Mouse (Mus musculus) cerebellum, postnatal 4 days (tissue): ENCODE data around the gene Sf1.

Experiments used
- DNase-seq, 2 experiments: peaks; one replicate each; pipeline ENCODE4 v3.0.0; 2022; ENCODE audit warnings: low spot score in 2 of 2, mixed read lengths in 1 of 2

Gene Sf1

GRCm38 (mm10) chr19:6341453-6342077 is 21.9 kb upstream of the Sf1 start:
- no peak for DNase-seq

- DNase-seq = no peak
Observed at GRCm38 (mm10) chr19:6342276-6342933, 21.1 kb upstream of the Sf1 start.

GRCm38 (mm10) chr19:6343066-6343925 is 20.2 kb upstream of the Sf1 start:
- DNase-seq = no peak

DNA sequence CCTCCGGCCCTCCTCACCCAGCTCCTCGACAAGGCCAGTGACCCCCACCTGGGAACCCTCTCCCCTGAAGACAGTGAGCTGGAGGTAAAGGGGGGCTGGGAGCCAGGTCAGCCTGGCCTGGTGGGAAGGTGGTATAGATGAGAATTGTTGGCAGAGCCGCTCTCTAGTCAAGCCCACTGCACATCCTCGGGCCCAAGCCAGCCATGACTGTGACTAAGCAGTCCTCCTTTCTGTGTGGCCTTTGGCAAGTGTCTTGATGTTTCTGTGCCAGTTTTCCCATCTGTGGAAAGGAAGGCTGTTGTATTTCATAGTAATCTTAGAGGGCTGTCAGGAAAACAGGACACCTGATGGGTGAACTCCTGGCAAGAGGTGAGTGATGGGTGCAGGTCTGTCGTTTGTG is 19.5 kb upstream of the Sf1 start:
- no peak for DNase-seq

GRCm38 (mm10) chr19:6346023-6346422 is 17.5 kb upstream of the Sf1 start:
- DNase-seq = no peak

DNA sequence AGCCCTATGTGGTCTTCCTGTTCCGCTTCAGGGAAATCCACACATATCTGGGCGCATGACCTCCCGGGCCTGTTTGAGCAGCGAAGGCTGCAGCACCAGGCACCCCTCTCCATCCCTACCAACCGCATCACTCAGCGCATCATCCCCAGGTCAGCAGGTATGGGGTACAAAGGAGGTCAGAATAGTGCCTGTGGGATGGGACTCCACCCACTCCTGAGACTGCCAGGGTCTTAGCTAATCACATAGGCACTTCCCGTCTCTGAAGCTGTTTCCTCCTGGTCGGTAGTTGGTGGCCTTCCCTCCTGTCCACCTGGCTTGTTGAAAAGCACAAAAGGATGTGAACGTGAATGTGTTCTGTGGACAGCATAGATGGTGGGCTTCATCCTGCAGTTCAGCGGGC is 16.8 kb upstream of the Sf1 start:
- no peak for DNase-seq

GRCm38 (mm10) chr19:6347615-6348014 is 15.9 kb upstream of the Sf1 start:
- no peak for DNase-seq

DNA sequence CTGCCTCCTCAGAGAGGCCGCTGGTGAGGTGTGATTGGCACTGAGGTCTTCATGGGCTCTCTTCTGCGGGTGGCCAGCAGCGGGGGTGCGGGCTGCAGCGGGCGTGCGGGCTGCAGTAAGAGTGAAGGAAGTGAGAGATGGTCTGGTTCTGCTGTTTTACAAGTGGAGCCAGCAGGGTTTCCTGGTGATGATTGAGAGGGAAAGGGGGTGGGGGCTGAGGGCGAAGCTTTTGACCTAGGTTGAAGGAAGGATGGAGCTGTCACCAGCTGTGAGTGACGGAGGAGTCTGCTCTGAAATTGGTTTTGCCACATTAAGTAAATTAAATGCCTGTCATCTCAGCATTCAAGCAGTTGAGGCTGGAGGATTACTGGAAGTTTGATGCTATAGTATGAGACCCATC is 14.8 kb upstream of the Sf1 start:
- no peak for DNase-seq

GRCm38 (mm10) chr19:6349215-6349983 is 14.1 kb upstream of the Sf1 start:
- DNase-seq = no peak

DNA sequence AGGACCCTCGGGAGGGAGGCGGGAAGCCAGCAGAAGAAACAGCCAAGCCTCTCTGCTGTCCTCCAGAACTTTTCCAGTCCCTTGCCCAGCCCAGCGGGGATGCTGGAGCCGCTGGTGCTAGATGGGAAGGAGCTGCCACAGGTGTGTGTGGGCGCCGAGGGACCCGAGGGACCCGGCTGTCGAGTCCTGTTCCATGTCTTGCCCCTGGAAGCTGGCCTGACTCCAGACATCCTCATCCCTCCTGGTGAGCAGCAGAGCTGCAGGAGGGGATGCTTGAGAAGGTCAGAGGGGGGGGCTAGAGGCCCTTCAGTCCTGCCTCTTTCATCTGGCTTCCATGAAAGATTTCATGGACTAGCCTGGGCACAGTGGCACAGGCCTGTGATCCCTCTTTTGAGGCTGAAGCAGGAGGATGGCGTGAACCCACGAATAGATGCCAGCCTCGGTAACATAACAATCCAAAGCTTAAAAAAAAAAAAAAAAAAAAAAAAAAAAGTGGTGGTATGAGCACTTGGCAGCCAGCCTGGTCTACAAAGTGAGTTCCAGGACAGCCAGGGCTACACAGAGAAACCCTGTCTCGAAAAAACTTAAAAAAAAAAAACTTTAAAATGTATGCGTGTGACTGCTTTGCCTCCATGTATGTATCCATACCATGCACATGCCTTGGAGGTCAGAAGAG is 11.9 kb upstream of the Sf1 start:
- DNase-seq = no peak

GRCm38 (mm10) chr19:6352107-6352505 is 11.4 kb upstream of the Sf1 start:
- DNase-seq = no peak

DNA sequence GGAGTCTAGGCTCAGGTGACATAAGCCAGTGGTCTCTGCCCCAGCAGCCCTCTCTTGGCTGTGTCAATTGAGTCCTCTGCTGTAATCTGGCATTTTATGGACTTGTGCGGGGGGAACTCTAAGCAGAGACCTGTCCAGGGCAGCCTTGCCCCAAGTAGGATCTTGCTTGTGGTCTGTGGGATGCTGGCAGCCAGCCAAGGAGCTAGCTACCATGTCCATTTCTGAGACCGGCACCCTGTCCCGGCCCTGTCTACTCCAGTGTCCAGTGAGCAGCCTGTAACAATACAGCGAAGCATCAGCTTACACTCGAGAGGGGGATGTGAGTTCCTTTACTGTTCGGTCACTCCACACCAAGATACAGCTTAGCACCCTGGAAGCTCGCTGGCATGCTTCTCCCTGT is 9.5 kb upstream of the Sf1 start:
- DNase-seq = no peak

- no peak for DNase-seq
Observed at GRCm38 (mm10) chr19:6361291-6361690, 2.2 kb upstream of the Sf1 start.

- DNase-seq = no peak
Observed at GRCm38 (mm10) chr19:6363091-6363410, 439 bp upstream of the Sf1 start.

DNA sequence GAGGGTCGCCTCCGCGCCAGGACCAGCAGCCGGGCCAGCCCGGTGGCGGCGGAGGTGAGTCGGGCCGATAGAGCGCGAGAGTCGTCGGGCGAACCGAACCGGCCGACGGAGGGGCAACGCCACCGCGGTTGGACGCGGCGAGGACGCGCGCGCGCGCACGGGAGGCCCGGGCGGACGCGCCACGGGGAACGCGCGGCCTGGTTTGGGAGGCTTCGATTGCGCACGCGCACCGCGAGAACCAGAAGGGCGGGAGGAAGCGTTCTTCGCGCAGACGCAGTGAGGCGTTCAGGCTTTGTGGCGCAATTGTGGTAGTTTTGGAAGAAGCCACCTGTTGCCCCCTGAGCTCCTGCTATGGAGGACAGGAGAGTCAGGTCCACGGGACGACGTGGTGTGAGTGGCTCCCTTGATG is 831 bp downstream of the Sf1 start:
- peak; percentile 84 to 93 for DNase-seq

- DNase-seq = no peak
Observed at GRCm38 (mm10) chr19:6364842-6365241, 1.4 kb downstream of the Sf1 start.

DNA sequence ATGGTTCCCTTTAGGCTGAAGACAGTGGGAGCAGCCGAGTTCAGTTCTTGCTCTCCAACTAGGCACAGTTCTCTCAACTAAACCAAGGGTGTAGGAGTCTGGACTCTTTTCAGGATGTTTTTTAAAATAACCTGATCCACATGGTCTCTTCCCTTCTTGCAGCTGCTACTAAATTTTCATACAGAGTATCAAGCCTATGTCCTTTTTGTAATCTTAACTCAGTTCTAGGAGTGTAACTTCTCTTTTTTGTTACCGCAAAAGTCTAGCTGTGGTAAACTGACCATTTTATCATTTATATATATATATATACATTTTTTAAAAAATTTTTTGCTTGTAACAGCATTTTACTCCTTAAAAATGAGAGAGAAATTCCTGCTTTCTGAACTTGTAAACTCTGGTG is 6.7 kb downstream of the Sf1 start:
- no peak for DNase-seq

DNA sequence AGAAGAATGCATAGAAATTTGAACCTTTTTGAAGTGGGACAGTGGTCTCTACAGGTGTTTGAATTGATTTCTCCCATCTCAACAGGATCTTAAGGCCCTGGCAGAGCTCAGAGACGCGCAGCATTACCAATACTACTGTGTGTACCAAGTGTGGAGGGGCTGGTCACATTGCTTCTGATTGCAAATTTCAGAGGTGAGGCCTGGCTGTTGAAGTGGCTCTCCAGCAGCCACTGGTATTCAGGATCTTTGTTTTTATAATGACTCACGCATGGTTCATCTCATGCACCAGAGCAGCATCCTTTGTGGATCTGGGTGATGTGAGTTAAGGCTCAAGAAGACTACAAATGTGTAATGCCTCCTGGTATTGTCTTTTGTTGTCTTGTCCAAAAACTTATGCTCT is 8.9 kb downstream of the Sf1 start:
- no peak for DNase-seq

- DNase-seq = peak; percentile 79 to 90
Observed at GRCm38 (mm10) chr19:6373539-6374400, 10.3 kb downstream of the Sf1 start.

DNA sequence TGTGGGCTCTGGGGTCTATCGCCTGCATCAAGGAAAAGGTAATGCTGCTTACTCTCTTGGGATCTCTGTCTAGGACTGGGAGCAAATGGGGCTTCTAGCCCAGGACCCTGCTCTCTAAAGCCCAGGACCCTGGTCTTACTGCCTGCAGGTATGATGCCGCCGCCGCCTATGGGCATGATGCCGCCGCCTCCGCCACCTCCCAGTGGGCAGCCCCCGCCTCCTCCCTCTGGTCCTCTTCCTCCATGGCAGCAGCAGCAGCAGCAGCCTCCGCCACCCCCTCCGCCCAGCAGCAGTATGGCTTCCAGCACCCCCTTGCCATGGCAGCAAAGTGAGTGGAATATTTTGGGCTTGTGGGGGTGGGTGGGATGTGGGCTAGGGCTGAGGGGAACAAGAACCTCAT is 11.1 kb downstream of the Sf1 start:
- no peak for DNase-seq
